Mouse (Mus musculus): ENCODE results near the gene Sox15.

Sox15 gene

GRCm38 (mm10) chr11:69679144-69679543 lies 24.0 kb downstream of the Sox15 start:
- no peak for DNase-seq (ENCODE audit: low spot score in 2 of 2)

DNA sequence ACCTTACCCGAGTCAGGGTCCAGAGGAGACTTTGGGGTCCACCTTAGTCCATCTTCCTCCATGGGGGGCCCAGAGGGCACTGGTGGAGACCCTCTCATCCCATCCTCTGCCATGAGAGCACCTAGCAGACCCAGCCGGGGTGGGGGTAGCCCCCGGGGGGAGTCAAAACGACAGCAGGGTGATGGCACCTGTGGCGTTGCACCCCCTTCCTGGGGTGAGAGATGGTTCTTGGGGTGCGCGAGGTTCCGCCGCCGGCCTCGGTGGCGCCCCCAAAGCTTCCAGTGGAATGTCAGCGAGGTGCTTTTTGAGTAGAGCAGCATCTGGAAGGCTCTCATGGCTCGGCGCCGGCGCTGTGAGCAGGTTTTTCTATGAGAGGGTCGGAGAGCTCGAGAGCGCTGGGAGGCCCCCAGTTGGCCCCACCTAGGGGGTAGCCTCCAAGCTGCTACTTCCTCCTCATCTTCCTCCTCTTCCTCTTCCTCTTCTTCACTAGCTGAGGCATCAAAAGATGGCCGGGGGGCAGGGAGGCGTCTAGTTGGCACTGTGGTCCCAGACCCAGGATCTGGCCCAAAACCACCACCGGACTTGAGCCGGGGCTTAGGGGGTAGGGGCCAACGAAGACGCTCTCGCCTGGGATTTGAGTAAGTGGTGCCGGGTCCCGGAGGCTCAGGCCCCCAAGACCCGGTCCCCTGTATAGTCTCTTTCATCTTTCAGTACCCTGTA lies 25.2 kb downstream of the Sox15 start:
- DNase-seq (ENCODE audit: low spot score in 2 of 2): no peak

GRCm38 (mm10) chr11:69681314-69682208 lies 26.4 kb downstream of the Sox15 start, which contains the start of gene Senp3:
Gene Senp3, minus strand, starts transcription at chr11:69682084.
- DNase-seq (ENCODE audit: low spot score in 2 of 2): peak; percentile 94 to 95

DNA sequence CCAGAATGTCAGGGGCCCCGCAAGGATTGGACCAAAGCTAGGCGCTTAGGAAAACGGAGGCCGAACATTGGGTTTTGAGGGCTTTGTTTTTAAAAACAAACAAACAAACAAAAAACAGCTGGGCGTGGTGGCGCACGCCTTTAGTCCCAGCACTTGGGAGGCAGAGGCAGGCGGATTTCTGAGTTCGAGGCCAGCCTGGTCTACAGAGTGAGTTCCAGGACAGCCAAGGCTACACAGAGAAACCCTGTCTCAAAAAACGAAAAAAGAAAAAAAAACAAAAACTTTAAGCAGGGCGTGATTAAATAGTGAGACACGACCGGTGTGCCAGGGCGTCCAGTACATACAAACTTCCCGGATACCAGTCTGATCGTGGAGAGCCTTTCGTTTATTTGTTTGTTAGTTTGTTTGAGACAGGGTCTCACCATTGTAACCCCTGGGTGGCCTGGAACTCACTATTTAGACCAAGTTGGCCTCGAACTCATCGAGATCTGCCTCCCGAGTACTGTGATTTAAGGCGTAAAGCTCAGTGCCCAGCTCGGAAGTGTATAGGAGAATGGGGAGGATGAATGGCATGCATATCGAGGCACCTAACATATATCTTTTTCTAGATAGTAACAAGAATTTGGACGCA lies 27.2 kb downstream of the Sox15 start:
- no peak for DNase-seq (ENCODE audit: low spot score in 2 of 2)

DNA sequence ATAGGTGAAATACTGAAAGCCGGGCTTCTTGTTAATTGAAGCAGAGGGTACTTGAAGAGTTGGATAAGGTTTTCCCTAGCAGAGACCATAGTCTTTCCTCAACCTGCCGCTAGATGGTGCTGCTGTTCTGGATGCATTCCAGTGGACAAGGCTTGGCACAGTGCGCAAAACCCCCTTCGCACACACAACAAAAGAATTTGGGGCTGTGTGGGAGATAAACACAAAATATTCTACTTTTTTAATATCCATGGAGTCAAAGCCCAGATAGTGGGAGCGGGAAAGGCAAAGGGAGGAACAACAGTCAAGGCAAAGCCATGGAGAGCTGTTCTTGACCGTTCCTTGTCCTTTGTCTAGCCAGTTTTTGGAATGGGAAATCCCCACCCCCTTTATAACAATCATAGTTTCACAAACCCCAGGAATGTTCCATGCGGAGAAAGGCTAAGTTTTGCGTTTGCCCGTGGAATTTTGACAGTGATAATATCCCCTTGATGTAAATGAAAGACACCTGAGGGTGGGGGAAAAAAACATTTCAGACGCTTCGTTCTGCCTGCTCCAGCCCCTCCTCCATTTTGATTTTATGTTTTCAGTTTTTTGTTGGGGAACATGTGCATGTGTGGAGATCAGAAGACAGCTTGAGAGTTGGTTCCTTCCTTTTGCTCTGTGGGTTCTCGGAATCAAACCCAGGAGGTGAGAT lies 27.9 kb downstream of the Sox15 start:
- DNase-seq (ENCODE audit: low spot score in 2 of 2): peak; percentile 74 to 88

DNA sequence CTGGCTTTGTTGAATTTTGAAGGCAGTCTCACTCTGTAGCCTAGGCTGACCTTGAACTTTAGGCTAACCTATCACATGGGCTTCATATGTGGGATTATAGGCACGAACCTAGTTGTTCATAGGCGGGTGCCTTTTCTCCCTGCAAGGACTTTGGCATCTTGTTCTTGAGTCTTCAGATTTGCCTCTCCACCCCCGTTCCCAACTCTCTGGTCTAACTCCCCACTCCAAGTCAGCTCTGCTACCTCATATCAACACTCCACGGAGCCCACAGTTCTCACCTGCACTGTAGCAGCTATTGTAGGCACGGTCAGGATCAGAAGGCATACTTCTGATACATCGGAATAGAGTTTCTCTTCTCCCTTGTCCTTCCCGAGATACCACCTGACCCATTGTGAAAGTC lies 28.5 kb downstream of the Sox15 start:
- no peak for DNase-seq (ENCODE audit: low spot score in 2 of 2)

DNA sequence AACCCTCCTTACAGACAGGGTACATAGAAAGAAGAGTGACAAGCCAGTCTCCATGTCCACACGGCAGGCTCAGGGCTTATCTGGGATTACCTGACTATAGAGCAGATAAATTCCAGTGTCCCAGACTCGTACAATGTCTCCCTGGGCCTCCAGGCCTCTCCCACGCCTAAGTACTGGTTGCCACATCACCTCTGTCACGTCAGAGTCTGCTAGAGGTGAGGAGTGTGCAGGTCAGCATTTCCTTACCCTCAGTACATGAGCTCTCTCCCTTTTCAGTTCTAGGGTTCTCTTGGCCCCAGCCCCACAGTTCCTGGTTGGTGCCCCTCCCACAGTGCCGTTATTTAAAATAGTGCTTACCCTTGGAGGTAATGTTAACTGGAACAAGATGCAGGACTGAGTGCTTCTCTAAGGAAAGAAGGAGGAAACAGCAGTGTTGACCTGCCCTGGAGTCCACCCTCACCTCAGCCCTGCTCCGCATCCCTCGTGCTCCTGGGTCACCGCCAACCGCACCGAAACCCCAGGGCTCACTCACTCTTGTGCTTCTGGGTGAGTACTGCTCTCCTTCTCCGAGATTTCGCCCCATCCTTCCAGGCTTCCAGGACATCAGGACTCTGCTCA lies 29.1 kb downstream of the Sox15 start:
- DNase-seq (ENCODE audit: low spot score in 2 of 2): no peak

GRCm38 (mm10) chr11:69684936-69685335 lies 29.8 kb downstream of the Sox15 start:
- DNase-seq (ENCODE audit: low spot score in 2 of 2): no peak

DNA sequence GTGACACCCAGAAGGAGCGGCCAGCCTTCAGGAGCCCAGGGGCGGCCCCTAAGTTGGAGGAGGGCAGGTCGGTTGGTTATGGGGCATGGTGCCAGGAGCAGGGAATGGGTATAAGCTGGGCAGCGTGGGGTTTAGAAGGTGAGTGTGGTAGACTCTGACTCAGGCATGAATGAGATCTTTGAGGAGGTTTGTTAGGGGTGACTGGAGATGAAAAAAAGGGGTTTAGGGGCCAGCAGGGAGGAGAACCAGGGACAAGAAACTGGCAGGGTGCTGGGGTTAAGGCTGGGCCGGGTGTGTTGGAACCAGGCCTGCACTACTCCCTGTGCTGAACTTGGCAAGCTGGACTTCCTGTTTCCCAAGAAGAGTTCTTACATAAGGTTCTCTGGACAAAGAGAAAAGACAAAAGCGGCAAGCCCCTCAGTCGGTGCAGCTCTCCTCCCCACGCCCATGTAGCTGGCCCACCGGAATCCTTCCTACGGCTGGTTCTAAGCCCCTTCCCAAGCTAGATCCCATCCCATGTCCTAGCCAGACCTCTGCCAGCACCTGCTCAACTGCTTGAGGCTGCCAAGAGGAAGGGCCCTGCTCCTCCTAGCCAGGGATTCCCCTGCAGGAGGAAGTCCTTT lies 30.5 kb downstream of the Sox15 start, which contains the start of gene Tnfsf13:
Gene Tnfsf13 (minus strand): TSS at position 259 of the 623 bp plus-strand sequence.
- no peak for DNase-seq (ENCODE audit: low spot score in 2 of 2)

DNA sequence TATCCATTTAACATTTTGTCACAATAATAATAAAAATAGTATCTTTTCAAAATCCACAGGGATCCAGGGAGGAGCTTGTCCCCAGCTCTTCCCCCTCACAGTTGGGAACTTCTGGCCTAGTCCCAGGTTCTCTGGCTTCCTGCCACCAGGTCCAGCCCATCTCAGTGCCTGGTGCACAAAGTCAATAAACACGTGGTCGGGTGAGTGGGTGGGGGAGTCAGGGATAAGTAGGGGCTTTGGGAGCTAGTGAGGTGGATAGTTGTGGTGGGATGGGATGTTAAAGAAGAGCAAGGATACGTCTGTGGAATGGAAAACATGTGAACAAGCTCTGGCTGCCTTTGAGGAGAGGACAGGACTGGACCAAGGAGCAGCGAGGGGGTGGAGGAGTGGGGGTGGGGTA lies 31.3 kb downstream of the Sox15 start:
- no peak for DNase-seq (ENCODE audit: low spot score in 2 of 2)

DNA sequence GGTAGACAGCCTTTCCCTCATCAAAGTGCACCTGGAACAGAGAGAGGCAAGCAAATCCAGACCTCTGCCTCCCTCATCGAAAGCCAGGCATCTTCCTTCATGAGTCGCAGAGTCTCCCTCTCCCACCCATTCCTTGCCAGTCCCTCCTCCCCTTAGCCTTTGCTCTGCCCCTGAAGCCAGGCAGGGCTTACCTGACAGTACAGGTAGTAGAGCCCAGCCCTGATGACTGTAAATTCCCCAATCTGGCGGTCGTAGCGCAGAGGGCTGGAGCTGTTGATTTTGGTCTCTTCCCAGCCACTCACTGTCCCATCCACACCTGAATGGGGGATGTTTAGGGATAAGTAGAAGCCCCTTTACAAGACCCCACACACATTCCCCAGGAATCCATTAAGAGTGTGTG lies 31.9 kb downstream of the Sox15 start:
- no peak for DNase-seq (ENCODE audit: low spot score in 2 of 2)

DNA sequence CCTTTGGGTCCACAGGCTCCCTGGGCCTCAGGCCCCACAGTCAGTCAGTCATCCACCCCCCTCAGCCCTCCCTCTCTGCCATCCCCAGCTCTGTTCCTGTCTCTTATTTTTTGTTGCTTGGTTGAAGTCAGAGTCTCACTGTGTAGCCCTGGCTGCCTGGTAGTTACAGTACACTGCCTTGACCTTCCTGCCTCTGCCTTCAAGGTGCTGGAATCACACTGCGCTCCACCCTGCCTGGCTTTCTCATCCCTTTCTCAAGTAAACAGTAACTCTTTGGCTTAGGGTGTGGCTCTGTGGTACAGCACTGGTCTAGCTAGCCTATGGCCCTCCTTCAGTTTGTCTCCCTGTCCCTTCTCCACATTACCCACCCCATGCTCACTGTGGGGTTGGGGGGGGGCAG lies 34.8 kb downstream of the Sox15 start:
- DNase-seq (ENCODE audit: low spot score in 2 of 2): no peak

DNA sequence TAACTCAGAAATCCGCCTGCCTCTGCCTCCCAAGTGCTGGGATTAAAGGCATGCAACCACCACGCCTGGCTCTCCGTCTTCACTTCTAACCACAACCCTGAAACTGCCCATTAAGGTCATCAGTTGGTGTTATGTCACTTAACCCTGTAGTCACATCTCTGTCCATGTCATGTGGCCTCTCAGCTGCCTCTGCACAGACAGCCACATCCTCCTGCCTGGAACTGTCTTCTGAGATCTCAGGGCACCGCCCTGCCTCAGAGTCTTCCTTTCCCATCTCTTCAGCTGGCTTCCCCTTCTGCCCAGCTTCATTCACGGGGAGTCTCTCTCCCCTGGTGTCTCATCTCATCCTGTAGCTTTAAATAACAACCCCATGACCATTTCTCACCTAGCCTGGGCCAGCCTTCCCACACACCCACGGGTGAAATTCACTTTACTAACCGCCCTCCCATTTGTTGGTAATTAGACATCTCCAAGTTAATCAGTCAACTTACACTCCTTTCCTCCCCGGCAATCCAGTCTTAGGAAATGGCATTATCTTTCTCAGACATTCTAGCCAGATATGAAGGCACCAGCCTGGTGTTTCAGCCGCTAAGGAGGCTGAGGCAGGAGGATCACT lies 37.2 kb downstream of the Sox15 start:
- DNase-seq (ENCODE audit: low spot score in 2 of 2): no peak

- DNase-seq (ENCODE audit: low spot score in 2 of 2): no peak
Observed at GRCm38 (mm10) chr11:69692863-69693262, 37.7 kb downstream of the Sox15 start.

- DNase-seq (ENCODE audit: low spot score in 2 of 2): no peak
Observed at GRCm38 (mm10) chr11:69693421-69693965, 38.4 kb downstream of the Sox15 start.

DNA sequence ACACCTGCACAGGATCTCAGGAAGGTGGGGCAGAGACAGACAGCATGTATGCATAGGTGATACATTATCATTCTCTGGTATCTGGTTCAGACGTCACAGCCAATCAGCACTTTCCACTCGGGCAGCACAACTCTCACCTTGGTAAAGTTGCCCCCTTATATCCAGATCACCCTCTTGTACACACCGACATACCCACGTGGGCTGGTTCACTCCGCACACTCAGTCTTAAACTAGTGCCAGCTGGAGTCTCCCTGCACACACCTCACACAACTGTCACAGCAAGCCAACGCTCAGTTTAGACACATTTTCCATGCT lies 39.9 kb downstream of the Sox15 start:
- no peak for DNase-seq (ENCODE audit: low spot score in 2 of 2)

DNA sequence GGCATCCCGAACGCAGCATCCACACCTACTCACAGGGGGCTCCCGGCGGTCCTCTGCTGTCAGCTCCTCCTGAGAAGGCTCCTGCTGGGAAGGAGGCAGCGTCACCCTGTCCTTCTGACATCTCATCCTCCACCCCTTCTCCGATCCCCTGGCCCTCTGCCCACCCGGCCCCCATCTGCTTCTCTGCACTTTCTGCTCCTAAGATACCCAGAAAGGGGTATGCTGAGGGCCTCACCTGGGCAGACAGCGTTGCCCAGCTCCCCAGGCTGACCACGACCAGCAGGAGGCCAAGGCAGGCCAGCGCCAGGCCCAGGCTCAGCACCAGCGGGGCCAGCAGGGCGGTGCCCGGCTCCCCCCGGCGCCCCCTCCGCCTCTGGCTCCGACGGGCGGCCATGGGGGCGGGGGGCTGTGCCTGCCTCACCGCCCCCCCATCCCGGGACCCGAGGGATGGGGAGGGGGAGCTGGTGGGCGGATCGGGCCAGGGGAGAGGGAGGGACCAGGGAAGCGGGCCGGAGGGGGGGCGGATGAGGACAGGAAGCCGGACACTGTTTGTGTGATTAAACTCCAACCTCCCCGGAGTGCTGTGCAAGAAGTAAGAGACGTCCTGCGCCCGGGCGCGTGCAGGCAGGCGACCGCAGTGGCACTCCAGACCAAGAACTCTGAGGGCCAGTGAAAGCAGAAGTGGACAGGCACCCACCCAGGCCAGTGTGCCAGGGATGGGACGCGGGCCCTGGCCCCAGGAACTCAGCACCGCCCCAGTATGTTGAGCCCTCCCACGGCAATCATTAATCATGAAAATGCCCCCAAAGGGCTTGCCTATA lies 40.5 kb downstream of the Sox15 start, which contains the start of the genes Tnfsf12 and Tnfsfm13:
Gene Tnfsf12 (minus strand): TSS at position 489 of the 821 bp plus-strand sequence.
Gene Tnfsfm13 (minus strand): TSS at position 738 of the 821 bp plus-strand sequence.
- DNase-seq (ENCODE audit: low spot score in 2 of 2): no peak

GRCm38 (mm10) chr11:69697396-69697795 lies 42.3 kb downstream of the Sox15 start:
- no peak for DNase-seq (ENCODE audit: low spot score in 2 of 2)

DNA sequence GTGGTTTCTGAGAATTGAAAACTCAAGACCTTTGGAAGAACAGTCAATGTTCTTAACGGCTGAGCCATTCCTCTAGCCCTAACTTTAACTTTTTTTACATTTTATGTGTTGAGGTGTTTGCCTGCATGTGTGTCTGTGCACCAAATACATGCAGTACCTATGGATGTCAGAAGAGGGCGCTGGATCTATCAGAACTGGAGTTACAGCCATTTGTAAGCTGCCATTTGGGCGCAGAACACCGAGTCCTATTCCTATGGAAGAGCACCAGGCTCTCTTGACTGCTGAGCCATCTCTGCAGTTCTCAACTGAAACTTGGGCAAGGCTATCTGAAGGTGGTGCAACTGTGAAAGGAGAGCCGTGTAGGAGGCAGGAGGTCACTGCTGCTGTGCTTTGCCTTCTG lies 43.5 kb downstream of the Sox15 start:
- no peak for DNase-seq (ENCODE audit: low spot score in 2 of 2)
